Mouse (Mus musculus) lung, postnatal 0 days (tissue): Measurements from ENCODE around the gene Kcnq1.

Source experiments
- CTCF ChIP-seq: IDR thresholded peaks from 2 replicates; pipeline ENCODE4 v1.5.1; 2016; ENCODE audit warnings: antibody characterized with exemption, mild to moderate bottlenecking
- EP300 ChIP-seq: IDR thresholded peaks from 2 replicates; pipeline ENCODE4 v1.6.1; 2016; ENCODE audit warnings: antibody characterized with exemption, mild to moderate bottlenecking, control low read depth

- no peak for TF ChIP-seq CTCF
- TF ChIP-seq EP300, result no peak
These were observed 250.9 kb downstream of the Kcnq1 start for GRCm38 (mm10) chr7:143357109-143357508.
